Mouse (Mus musculus): ENCODE measurements at regions not wholly inside any gene's neighbourhood (a gene's known extent, or its start where the extent isn't known, plus 50 kb on each side); places are given as distances from the start of the nearest gene placed in this dataset.

- WGBS = 91% methylated on average over 5 of the region's 5 CpGs
- H3K4me1 ChIP-seq (replicated peaks; ENCODE audit: control insufficient read depth, insufficient read depth, low read length) = peaks cover 2% of the 10 kb centered on the region; the same call in 1 of the 2 replicates
- DNase-seq (ENCODE audit: low spot score) (no peak), ATAC-seq (replicated peaks; ENCODE audit: low FRiP score) (no peak)
- no peaks in the 10 kb centered on the region for H3K36me3 ChIP-seq (ENCODE audit: control insufficient read depth, insufficient read depth, low read length)
- no peak overlapping the region for H3K4me3 ChIP-seq (ENCODE audit: low read depth, low read length)
- no peak overlapping the region for H3K9ac ChIP-seq (ENCODE audit: low read depth, low read length)
- no peak overlapping the region for H3K27ac ChIP-seq (ENCODE audit: low read depth, low read length)
- no peak overlapping the region for H3K4me2 ChIP-seq
- H3K9me3 ChIP-seq (ENCODE audit: control insufficient read depth, low read length) = no peaks in the 10 kb centered on the region
- H3K27me3 ChIP-seq (replicated peaks; ENCODE audit: control insufficient read depth, insufficient read depth, low read length) = no peaks in the 10 kb centered on the region; the same call in 1 of the 2 replicates
Observed at GRCm38 (mm10) chr12:54320533-54320932, 116.9 kb upstream of the Egln3 start.

DNA sequence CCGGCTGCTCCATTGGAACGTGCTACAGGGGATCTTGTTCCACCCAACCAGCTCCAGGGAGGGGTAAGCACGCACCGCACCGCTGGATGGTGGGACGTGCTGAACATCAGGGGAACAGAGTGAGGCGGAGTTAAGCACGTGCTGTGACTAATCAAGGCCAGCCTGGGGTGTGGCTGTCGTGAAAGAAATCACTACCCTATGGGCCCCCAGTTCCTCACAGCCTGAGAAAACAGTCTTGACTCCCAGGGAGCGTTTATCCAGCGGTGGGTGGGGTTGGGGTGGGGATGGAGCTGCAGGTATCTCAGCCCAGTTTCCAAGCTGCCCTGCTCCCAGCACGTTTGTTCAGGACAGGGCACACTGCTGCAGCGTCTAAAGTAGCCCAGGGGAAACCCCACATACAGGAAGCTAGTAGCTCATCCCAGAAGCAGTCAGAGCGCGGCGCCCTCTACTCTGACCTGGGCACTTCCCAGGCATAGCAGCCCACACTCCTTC, 113.4 kb upstream of the Egln3 start:
- DNase-seq (ENCODE audit: low spot score) = no peak

GRCm38 (mm10) chr12:54316066-54316567, 112.5 kb upstream of the Egln3 start:
- Histone ChIP-seq H3K4me1 (replicated peaks; ENCODE audit: control insufficient read depth, insufficient read depth, low read length) (peaks cover 7% of the 10 kb centered on the region), H3K36me3 (ENCODE audit: control insufficient read depth, insufficient read depth, low read length) (no peaks in the 10 kb centered on the region), H3K9ac (ENCODE audit: low read depth, low read length) (no peak overlapping the region), H3K4me2 (no peak overlapping the region), H3K4me3 (ENCODE audit: low read depth, low read length) (no peak overlapping the region), H3K27ac (ENCODE audit: low read depth, low read length) (no peak overlapping the region), H3K9me3 (ENCODE audit: control insufficient read depth, low read length) (no peaks in the 10 kb centered on the region), H3K27me3 (replicated peaks; ENCODE audit: control insufficient read depth, insufficient read depth, low read length) (peaks cover 7% of the 10 kb centered on the region)
- WGBS = 50% methylated on average over 15 of the region's 15 CpGs
- no peak for ATAC-seq (replicated peaks; ENCODE audit: low FRiP score)
- DNase-seq (ENCODE audit: low spot score) = no peak

More for the DNA sequence above, 113.4 kb upstream of the Egln3 start:
- Histone ChIP-seq H3K4me3 (ENCODE audit: low read depth, low read length) (no peak overlapping the region), H3K36me3 (ENCODE audit: control insufficient read depth, insufficient read depth, low read length) (no peaks in the 10 kb centered on the region), H3K27ac (ENCODE audit: low read depth, low read length) (no peak overlapping the region), H3K27me3 (replicated peaks; ENCODE audit: control insufficient read depth, insufficient read depth, low read length) (peaks cover 6% of the 10 kb centered on the region), H3K9ac (ENCODE audit: low read depth, low read length) (no peak overlapping the region), H3K9me3 (ENCODE audit: control insufficient read depth, low read length) (no peaks in the 10 kb centered on the region), H3K4me1 (replicated peaks; ENCODE audit: control insufficient read depth, insufficient read depth, low read length) (peaks cover 7% of the 10 kb centered on the region), H3K4me2 (peak overlapping the region; percentile 45)
- ATAC-seq (replicated peaks; ENCODE audit: low FRiP score) = 0 out of 2 replicates have a peak, but pooled peaks have one; percentile 41
- WGBS = 5% methylated on average over 16 of the region's 16 CpGs

GRCm38 (mm10) chr12:54314153-54314552, 110.5 kb upstream of the Egln3 start:
- H3K4me1 ChIP-seq (replicated peaks; ENCODE audit: control insufficient read depth, insufficient read depth, low read length) = peaks cover 7% of the 10 kb centered on the region
- no peaks in the 10 kb centered on the region for H3K9me3 ChIP-seq (ENCODE audit: control insufficient read depth, low read length)
- peaks cover 7% of the 10 kb centered on the region for H3K27me3 ChIP-seq (replicated peaks; ENCODE audit: control insufficient read depth, insufficient read depth, low read length)
- H3K9ac ChIP-seq (ENCODE audit: low read depth, low read length) = no peak overlapping the region
- ATAC-seq (replicated peaks; ENCODE audit: low FRiP score) = no peak
- H3K36me3 ChIP-seq (ENCODE audit: control insufficient read depth, insufficient read depth, low read length) = no peaks in the 10 kb centered on the region
- H3K4me3 ChIP-seq (ENCODE audit: low read depth, low read length) = no peak overlapping the region
- no peak for DNase-seq (ENCODE audit: low spot score)
- H3K27ac ChIP-seq (ENCODE audit: low read depth, low read length) = no peak overlapping the region
- WGBS = 78% methylated on average over 2 of the region's 2 CpGs
- H3K4me2 ChIP-seq = no peak overlapping the region

GRCm38 (mm10) chr12:54313211-54313845, 109.7 kb upstream of the Egln3 start:
- Histone ChIP-seq H3K4me3 (ENCODE audit: low read depth, low read length) (peak overlapping the region; percentile 39), H3K9ac (ENCODE audit: low read depth, low read length) (no peak overlapping the region), H3K36me3 (ENCODE audit: control insufficient read depth, insufficient read depth, low read length) (no peaks in the 10 kb centered on the region), H3K27me3 (replicated peaks; ENCODE audit: control insufficient read depth, insufficient read depth, low read length) (peaks cover 7% of the 10 kb centered on the region), H3K4me2 (peak overlapping the region; percentile 70), H3K27ac (ENCODE audit: low read depth, low read length) (no peak overlapping the region), H3K4me1 (replicated peaks; ENCODE audit: control insufficient read depth, insufficient read depth, low read length) (peaks cover 7% of the 10 kb centered on the region), H3K9me3 (ENCODE audit: control insufficient read depth, low read length) (no peaks in the 10 kb centered on the region)
- WGBS = 1% methylated on average over 20 of the region's 20 CpGs
- peak; percentile 78 for ATAC-seq (replicated peaks; ENCODE audit: low FRiP score)
- peak; percentile 54 for DNase-seq (ENCODE audit: low spot score)

GRCm38 (mm10) chr12:54312522-54313210, 109.0 kb upstream of the Egln3 start:
- peaks cover 7% of the 10 kb centered on the region for H3K4me1 ChIP-seq (replicated peaks; ENCODE audit: control insufficient read depth, insufficient read depth, low read length)
- DNase-seq (ENCODE audit: low spot score) = no peak
- peak overlapping the region; percentile 70 for H3K4me2 ChIP-seq
- ATAC-seq (replicated peaks; ENCODE audit: low FRiP score) = peak; percentile 39; the same call in 1 of the 2 replicates
- no peaks in the 10 kb centered on the region for H3K9me3 ChIP-seq (ENCODE audit: control insufficient read depth, low read length)
- H3K9ac ChIP-seq (ENCODE audit: low read depth, low read length) = no peak overlapping the region
- 16% methylated on average over 14 of the region's 14 CpGs for WGBS
- H3K27me3 ChIP-seq (replicated peaks; ENCODE audit: control insufficient read depth, insufficient read depth, low read length) = peaks cover 7% of the 10 kb centered on the region
- H3K36me3 ChIP-seq (ENCODE audit: control insufficient read depth, insufficient read depth, low read length) = no peaks in the 10 kb centered on the region
- H3K4me3 ChIP-seq (ENCODE audit: low read depth, low read length) = peak overlapping the region; percentile 39
- H3K27ac ChIP-seq (ENCODE audit: low read depth, low read length) = no peak overlapping the region

GRCm38 (mm10) chr12:54311896-54312521, 108.3 kb upstream of the Egln3 start:
- WGBS = 47% methylated on average over 4 of the region's 4 CpGs
- Histone ChIP-seq H3K27ac (ENCODE audit: low read depth, low read length) (no peak overlapping the region), H3K9ac (ENCODE audit: low read depth, low read length) (no peak overlapping the region)

GRCm38 (mm10) chr12:54309874-54310273, 106.2 kb upstream of the Egln3 start:
- WGBS = 63% methylated on average over 4 of the region's 4 CpGs
- DNase-seq (ENCODE audit: low spot score) (no peak), ATAC-seq (replicated peaks; ENCODE audit: low FRiP score) (no peak)
- Histone ChIP-seq H3K4me3 (ENCODE audit: low read depth, low read length) (no peak overlapping the region), H3K9me3 (ENCODE audit: control insufficient read depth, low read length) (no peaks in the 10 kb centered on the region), H3K27me3 (replicated peaks; ENCODE audit: control insufficient read depth, insufficient read depth, low read length) (peaks cover 7% of the 10 kb centered on the region; the same call in 1 of the 2 replicates), H3K9ac (ENCODE audit: low read depth, low read length) (no peak overlapping the region), H3K36me3 (ENCODE audit: control insufficient read depth, insufficient read depth, low read length) (no peaks in the 10 kb centered on the region), H3K4me1 (replicated peaks; ENCODE audit: control insufficient read depth, insufficient read depth, low read length) (peaks cover 5% of the 10 kb centered on the region), H3K4me2 (no peak overlapping the region), H3K27ac (ENCODE audit: low read depth, low read length) (no peak overlapping the region)

More at GRCm38 (mm10) chr12:54311896-54312521, 108.3 kb upstream of the Egln3 start:
- Histone ChIP-seq H3K4me1 (replicated peaks; ENCODE audit: control insufficient read depth, insufficient read depth, low read length) (peaks cover 7% of the 10 kb centered on the region), H3K9me3 (ENCODE audit: control insufficient read depth, low read length) (no peaks in the 10 kb centered on the region), H3K4me2 (no peak overlapping the region; the same call in 1 of the 2 replicates), H3K4me3 (ENCODE audit: low read depth, low read length) (no peak overlapping the region), H3K27me3 (replicated peaks; ENCODE audit: control insufficient read depth, insufficient read depth, low read length) (peaks cover 7% of the 10 kb centered on the region), H3K36me3 (ENCODE audit: control insufficient read depth, insufficient read depth, low read length) (no peaks in the 10 kb centered on the region)
- DNase-seq (ENCODE audit: low spot score) = no peak
- ATAC-seq (replicated peaks; ENCODE audit: low FRiP score) = no peak
